Mouse (Mus musculus): ENCODE measurements at regions not wholly inside any gene's neighbourhood (a gene's known extent, or its start where the extent isn't known, plus 50 kb on each side); places are given as distances from the start of the nearest gene placed in this dataset.

DNA sequence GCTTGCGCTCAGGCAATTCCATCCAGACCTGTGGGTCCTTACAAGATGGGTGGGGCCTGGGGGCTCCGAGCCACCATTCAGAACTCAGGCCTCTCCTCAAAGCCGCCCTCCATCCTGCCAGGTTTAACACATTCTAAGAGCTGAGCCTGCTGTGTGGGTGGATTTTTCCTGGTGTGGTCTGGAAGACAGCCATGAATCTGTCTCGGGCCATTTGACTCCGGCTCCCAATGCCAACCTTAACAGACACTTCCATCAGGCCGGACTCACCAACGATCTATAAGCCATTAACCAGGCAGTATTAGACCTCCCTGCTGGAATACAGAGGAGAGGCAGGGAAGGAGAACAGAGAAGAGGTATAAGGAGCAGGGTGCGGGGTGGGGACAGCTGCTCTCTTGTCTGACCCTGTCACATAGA lies 288.9 kb upstream of the Rpl38 start:
- 53% methylated on average over 8 of the region's 8 CpGs for WGBS
- DNase-seq, result no peak
- Histone ChIP-seq H3K4me3 (replicated peaks; ENCODE audit: extremely low read depth, low read depth, low read length) (no peak overlapping the region), H3K4me1 (ENCODE audit: control insufficient read depth, insufficient read depth, low read length) (no peaks in the 10 kb centered on the region)
- TF ChIP-seq POLR2A (IDR thresholded peaks at IDR 0.05; ENCODE audit: borderline replicate concordance, extremely low read depth, low read depth, low read length), result no peak
- TF ChIP-seq CTCF (IDR thresholded peaks at IDR 0.05; ENCODE audit: insufficient read depth, low read length), result no peak

DNA sequence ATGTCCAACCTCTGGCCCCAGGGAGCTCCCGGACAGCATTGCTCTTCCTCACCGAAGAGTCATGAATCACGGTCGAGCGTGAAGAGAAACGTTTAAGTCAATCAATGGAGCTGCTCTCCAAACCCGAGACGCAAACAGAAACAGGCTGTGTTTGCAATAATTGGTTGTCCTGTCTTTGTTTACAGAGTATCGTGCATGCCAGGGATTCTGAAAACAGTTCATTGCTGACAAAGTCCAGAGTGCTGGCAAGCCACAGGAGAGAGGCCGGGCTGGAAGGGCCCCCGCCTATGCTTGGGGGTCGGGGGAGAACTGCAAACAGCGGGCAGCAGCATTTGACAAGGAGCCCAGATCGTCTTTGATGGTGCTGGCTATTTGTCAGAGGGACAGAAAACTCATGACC lies 292.4 kb upstream of the Rpl38 start:
- 28% methylated on average over 14 of the region's 14 CpGs for WGBS
- Histone ChIP-seq H3K4me3 (replicated peaks; ENCODE audit: extremely low read depth, low read depth, low read length) (no peak overlapping the region), H3K4me1 (ENCODE audit: control insufficient read depth, insufficient read depth, low read length) (no peaks in the 10 kb centered on the region)
- TF ChIP-seq CTCF (IDR thresholded peaks at IDR 0.05; ENCODE audit: insufficient read depth, low read length) (no peak), POLR2A (IDR thresholded peaks at IDR 0.05; ENCODE audit: borderline replicate concordance, extremely low read depth, low read depth, low read length) (no peak)
- DNase-seq, result no peak

DNA sequence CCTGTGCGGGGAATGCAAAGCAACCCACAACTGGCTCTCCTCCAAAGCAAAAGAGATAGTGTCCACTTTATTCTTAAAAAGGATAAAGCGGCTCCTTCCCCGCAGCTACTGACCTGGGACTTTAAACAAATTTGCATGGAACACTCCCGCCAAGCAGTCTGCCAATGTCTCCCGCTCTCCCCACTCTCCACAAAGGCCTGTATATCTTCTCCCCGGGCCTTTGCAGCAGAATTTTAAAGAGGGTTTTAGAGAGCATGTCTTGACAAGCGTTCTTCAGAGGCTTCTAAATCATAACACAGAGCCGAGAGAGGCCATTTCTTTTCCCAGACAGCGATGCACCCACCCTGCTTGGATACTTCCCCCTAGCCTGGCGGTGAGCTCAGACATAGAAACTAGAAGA lies 297.6 kb upstream of the Rpl38 start:
- TF ChIP-seq POLR2A (IDR thresholded peaks at IDR 0.05; ENCODE audit: borderline replicate concordance, extremely low read depth, low read depth, low read length) (no peak), CTCF (IDR thresholded peaks at IDR 0.05; ENCODE audit: insufficient read depth, low read length) (no peak)
- WGBS, result 47% methylated on average over 10 of the region's 10 CpGs
- H3K4me3 ChIP-seq (replicated peaks; ENCODE audit: extremely low read depth, low read depth, low read length), result no peak overlapping the region
- H3K4me1 ChIP-seq (ENCODE audit: control insufficient read depth, insufficient read depth, low read length), result no peaks in the 10 kb centered on the region
- no peak for DNase-seq

DNA sequence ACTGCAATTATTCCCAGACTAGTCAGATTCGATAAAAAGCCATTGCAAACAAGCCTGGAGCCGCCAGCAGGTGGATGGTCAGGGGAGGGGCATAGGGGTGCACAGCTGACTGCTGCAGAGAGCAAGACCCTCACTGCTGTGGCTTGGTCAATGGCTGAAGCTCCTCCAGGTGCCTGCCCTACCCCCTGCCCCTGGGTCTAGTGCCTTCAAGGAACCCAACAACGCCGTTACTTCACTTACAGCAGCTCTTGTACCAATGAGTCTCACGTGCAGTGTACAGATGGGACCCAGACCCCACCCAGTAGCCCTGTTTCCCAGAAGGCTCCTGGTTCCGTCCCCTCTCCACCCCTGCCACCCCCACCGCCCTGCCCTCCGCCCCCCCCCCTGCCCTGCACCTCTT lies 300.5 kb upstream of the Rpl38 start:
- TF ChIP-seq CTCF (IDR thresholded peaks at IDR 0.05; ENCODE audit: insufficient read depth, low read length) (no peak), POLR2A (IDR thresholded peaks at IDR 0.05; ENCODE audit: borderline replicate concordance, extremely low read depth, low read depth, low read length) (no peak)
- DNase-seq, result no peak
- 77% methylated on average over 8 of the region's 8 CpGs for WGBS
- Histone ChIP-seq H3K4me3 (replicated peaks; ENCODE audit: extremely low read depth, low read depth, low read length) (no peak overlapping the region), H3K4me1 (ENCODE audit: control insufficient read depth, insufficient read depth, low read length) (no peaks in the 10 kb centered on the region)

DNA sequence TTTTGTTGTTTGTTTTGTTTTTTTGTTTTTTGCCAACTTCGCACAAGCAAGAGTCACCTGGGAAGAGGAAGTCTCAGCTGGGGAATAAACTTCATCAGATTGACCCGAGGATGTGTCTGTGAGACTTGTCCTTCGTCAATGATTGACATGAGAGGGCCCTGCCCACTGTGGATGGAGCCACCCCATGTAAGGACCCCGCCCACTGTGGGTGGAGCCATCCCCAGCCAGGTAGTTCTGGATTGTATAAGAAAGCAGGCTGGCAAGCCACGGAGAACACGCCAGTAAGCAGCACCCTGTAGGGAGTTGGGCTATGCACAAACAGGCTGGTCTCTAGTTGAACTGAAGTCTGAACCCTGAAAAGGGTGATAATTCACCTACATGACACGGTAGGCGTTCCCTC lies 294.1 kb upstream of the Sdk2 start:
- WGBS, result 81% methylated on average over 8 of the region's 8 CpGs
- H3K4me1 ChIP-seq (ENCODE audit: control insufficient read depth, insufficient read depth, low read length), result no peaks in the 10 kb centered on the region
- no peak overlapping the region for H3K4me3 ChIP-seq (replicated peaks; ENCODE audit: extremely low read depth, low read depth, low read length)
- no peak for DNase-seq
- TF ChIP-seq CTCF (IDR thresholded peaks at IDR 0.05; ENCODE audit: insufficient read depth, low read length) (no peak), POLR2A (IDR thresholded peaks at IDR 0.05; ENCODE audit: borderline replicate concordance, extremely low read depth, low read depth, low read length) (no peak)

DNA sequence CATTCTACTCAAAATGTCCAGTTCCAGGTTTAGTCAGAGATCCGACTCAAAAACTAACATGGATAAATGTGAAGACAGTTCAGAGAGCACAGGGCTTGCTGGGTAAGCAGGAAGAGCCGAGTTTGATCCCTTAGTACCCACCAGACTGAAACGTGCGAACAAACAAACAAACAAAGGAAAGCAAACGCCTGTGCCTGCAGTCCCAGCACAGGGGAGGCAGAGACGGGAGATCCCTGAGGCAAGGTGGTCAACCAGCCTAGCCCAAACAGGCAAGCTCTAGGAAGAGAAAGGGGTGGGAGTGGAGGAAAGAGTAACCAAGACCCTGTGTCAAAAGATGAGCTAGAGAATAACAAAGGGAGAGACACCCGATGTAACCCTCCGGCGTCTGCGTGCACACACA lies 293.5 kb upstream of the Sdk2 start:
- DNase-seq, result no peak
- WGBS, result 77% methylated on average over 10 of the region's 10 CpGs
- no peak overlapping the region for H3K4me3 ChIP-seq (replicated peaks; ENCODE audit: extremely low read depth, low read depth, low read length)
- no peak for TF ChIP-seq POLR2A (IDR thresholded peaks at IDR 0.05; ENCODE audit: borderline replicate concordance, extremely low read depth, low read depth, low read length)
- no peak for TF ChIP-seq CTCF (IDR thresholded peaks at IDR 0.05; ENCODE audit: insufficient read depth, low read length)
- H3K4me1 ChIP-seq (ENCODE audit: control insufficient read depth, insufficient read depth, low read length), result no peaks in the 10 kb centered on the region

DNA sequence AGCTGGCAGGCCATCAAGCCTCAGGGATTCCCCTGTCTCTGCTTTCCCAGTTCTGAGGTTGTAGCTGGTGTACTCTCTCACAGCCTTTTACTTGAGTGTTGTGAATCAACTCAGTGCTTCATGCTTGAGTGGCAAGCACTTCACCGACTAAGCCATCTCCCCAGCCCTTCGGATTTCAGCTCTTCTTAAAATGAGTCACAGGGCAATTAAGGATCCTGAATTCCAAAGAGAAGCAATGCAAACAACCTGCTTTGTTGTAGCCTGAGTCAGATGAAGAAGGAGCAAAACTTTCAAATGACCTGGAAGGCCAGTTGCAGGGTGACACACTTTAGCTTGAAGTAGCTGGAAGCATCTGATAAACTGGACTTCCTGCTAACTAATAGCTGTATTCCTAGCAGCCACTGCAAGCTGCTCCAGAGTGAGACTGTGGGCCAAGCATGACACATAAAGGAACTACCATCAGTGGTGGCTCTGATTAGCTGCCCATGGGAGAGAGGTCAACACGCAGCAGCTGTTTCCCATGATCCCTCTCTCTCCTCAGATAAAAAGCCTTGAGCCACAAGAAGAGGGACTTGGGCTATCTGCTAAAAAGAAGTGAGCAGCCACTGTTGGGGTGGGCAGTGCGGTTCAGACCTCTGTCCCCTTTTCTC lies 285.4 kb upstream of the Sdk2 start:
- TF ChIP-seq POLR2A (IDR thresholded peaks at IDR 0.05; ENCODE audit: borderline replicate concordance, extremely low read depth, low read depth, low read length), result no peak
- no peak for TF ChIP-seq CTCF (IDR thresholded peaks at IDR 0.05; ENCODE audit: insufficient read depth, low read length)
- 36% methylated on average over 4 of the region's 4 CpGs for WGBS
- DNase-seq, result no peak
- no peak overlapping the region for H3K4me3 ChIP-seq (replicated peaks; ENCODE audit: extremely low read depth, low read depth, low read length)
- H3K4me1 ChIP-seq (ENCODE audit: control insufficient read depth, insufficient read depth, low read length), result no peaks in the 10 kb centered on the region

DNA sequence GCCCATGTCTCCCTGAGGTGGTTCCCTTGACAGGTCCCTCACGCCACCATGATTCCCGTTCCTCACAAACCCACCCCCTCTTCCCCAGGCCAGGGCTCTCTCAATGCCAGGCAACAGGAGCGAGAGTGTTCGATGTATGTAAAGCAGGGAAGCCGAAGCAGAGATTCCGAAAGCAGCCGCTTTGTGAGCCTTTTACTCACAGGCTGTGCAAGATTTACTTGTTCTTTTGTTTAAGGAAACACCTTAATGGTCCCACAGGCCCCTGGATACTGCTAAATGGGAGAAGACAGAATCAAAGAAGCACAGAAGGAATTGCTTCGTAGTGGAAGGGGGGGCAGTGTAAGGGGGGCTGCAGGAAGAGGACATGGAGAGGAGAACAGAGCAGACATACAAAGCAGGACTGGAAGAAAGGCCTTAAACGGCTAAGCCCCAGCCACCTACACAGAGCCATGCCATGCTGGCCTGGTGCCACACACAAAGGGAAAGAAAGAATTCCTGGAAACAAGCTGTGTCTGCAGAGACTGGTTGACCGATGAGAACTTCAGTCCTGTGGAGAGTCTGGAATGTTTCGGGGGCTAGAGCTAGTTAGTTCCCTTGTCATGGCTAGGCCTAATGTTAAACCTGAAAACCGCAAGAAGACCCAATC lies 270.1 kb upstream of the Sdk2 start:
- H3K4me3 ChIP-seq (replicated peaks; ENCODE audit: extremely low read depth, low read depth, low read length), result no peak overlapping the region
- 0 out of 2 replicates have a peak, but pooled peaks cover 6% of the 10 kb centered on the region for H3K4me1 ChIP-seq (ENCODE audit: control insufficient read depth, insufficient read depth, low read length)
- TF ChIP-seq POLR2A (IDR thresholded peaks at IDR 0.05; ENCODE audit: borderline replicate concordance, extremely low read depth, low read depth, low read length), result no peak
- TF ChIP-seq CTCF (IDR thresholded peaks at IDR 0.05; ENCODE audit: insufficient read depth, low read length), result no peak
- WGBS, result 63% methylated on average over 12 of the region's 12 CpGs
- no peak for DNase-seq

DNA sequence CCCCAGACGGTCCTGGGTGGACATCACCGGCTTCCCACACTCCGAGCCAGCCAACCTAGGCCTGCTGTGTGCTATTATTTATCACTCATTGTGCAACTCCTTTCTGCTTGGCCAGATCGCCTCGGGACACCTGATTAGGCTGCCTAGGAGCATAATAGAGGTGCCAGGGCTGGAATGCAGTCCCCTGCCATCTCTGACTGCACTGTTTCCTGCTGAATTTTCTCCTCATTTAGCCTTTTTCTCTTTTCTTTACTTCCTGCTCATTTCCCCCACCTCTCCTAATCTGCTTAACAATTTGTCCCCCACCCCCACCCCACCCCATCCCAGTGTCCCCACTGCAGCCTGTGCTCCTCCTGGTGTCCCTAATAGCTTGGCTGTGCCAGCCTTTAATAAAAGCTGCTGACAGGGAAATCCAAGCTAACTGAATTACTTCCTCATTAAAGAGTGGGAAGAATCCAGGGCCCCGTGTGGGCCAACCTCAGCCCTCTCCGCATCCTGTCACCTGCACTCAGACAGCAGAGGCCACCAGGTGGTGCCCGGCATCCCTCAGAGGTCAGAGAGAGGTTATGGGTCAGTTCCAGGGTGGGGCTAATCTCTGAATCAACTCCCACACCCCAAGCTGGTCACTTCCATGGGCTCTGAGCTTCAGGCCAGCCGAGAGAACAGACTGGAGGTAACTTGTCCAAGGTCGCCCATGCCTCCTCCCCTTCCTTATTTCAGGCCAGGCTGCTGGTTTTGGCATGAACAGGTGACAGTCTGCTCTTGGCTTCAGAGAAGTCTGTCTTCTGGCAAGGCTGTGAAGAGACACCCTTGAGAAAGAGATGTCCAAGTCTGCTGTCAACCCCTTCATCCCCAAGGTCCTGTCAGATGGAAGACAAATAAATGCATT lies 269.3 kb upstream of the Sdk2 start:
- TF ChIP-seq POLR2A (IDR thresholded peaks at IDR 0.05; ENCODE audit: borderline replicate concordance, extremely low read depth, low read depth, low read length), result no peak
- TF ChIP-seq CTCF (IDR thresholded peaks at IDR 0.05; ENCODE audit: insufficient read depth, low read length), result no peak
- H3K4me3 ChIP-seq (replicated peaks; ENCODE audit: extremely low read depth, low read depth, low read length), result no peak overlapping the region
- DNase-seq, result no peak
- 48% methylated on average over 10 of the region's 10 CpGs for WGBS
- H3K4me1 ChIP-seq (ENCODE audit: control insufficient read depth, insufficient read depth, low read length), result peaks cover 6% of the 10 kb centered on the region; the same call in 1 of the 2 replicates

Data from lung, adult 2 months (tissue).